Mouse (Mus musculus): ENCODE data around the gene Enox1.
A peak's percentile ranks its signal among the peaks of the same experiment; 100 is the strongest.

Gene Enox1

GRCm38 (mm10) chr14:77574436-77574835 lies 417.9 kb downstream of the Enox1 start:
- peak; percentile 45 for DNase-seq (ENCODE audit: low spot score)

- no peak for DNase-seq (ENCODE audit: low spot score)
Observed at GRCm38 (mm10) chr14:77576411-77576810, 419.8 kb downstream of the Enox1 start.

- DNase-seq (ENCODE audit: low spot score), result no peak
Observed at GRCm38 (mm10) chr14:77577481-77578251, 421.1 kb downstream of the Enox1 start.

GRCm38 (mm10) chr14:77578355-77578754 lies 421.8 kb downstream of the Enox1 start:
- DNase-seq (ENCODE audit: low spot score), result no peak

GRCm38 (mm10) chr14:77580106-77580936 lies 423.8 kb downstream of the Enox1 start:
- peak; percentile 26 for DNase-seq (ENCODE audit: low spot score)

- no peak for DNase-seq (ENCODE audit: low spot score)
Observed at GRCm38 (mm10) chr14:77580937-77581270, 424.3 kb downstream of the Enox1 start.

GRCm38 (mm10) chr14:77581616-77582015 lies 425.1 kb downstream of the Enox1 start:
- no peak for DNase-seq (ENCODE audit: low spot score)

GRCm38 (mm10) chr14:77584426-77584825 lies 427.9 kb downstream of the Enox1 start:
- no peak for DNase-seq (ENCODE audit: low spot score)

- DNase-seq (ENCODE audit: low spot score), result no peak
Observed at GRCm38 (mm10) chr14:77585031-77585800, 428.7 kb downstream of the Enox1 start.

- DNase-seq (ENCODE audit: low spot score), result no peak
Observed at GRCm38 (mm10) chr14:77586033-77586432, 429.5 kb downstream of the Enox1 start.

GRCm38 (mm10) chr14:77587182-77587581 lies 430.6 kb downstream of the Enox1 start:
- DNase-seq (ENCODE audit: low spot score), result no peak

GRCm38 (mm10) chr14:77593136-77593838 lies 436.7 kb downstream of the Enox1 start:
- peak; percentile 53 for DNase-seq (ENCODE audit: low spot score)

GRCm38 (mm10) chr14:77596216-77597175 lies 439.9 kb downstream of the Enox1 start:
- no peak for DNase-seq (ENCODE audit: low spot score)

GRCm38 (mm10) chr14:77599016-77599704 lies 442.6 kb downstream of the Enox1 start:
- no peak for DNase-seq (ENCODE audit: low spot score)

GRCm38 (mm10) chr14:77600773-77601172 lies 444.2 kb downstream of the Enox1 start:
- no peak for DNase-seq (ENCODE audit: low spot score)

- DNase-seq (ENCODE audit: low spot score), result no peak
Observed at GRCm38 (mm10) chr14:77601446-77601845, 444.9 kb downstream of the Enox1 start.

- no peak for DNase-seq (ENCODE audit: low spot score)
Observed at GRCm38 (mm10) chr14:77608182-77608839, 451.7 kb downstream of the Enox1 start.

GRCm38 (mm10) chr14:77615201-77615600 lies 458.6 kb downstream of the Enox1 start:
- no peak for DNase-seq (ENCODE audit: low spot score)

GRCm38 (mm10) chr14:77617250-77617649 lies 460.7 kb downstream of the Enox1 start:
- peak; percentile 43 for DNase-seq (ENCODE audit: low spot score)
